Mouse (Mus musculus): ENCODE results near the gene Ppil2. TPM values are rescaled to one million over a fixed set of nuclear protein-coding genes. Genes with fewer than 3 reads are reported as not detected.

Gene Ppil2
- polyA plus RNA-seq, 1 experiment from 2014 or later, result 149 TPM

DNA sequence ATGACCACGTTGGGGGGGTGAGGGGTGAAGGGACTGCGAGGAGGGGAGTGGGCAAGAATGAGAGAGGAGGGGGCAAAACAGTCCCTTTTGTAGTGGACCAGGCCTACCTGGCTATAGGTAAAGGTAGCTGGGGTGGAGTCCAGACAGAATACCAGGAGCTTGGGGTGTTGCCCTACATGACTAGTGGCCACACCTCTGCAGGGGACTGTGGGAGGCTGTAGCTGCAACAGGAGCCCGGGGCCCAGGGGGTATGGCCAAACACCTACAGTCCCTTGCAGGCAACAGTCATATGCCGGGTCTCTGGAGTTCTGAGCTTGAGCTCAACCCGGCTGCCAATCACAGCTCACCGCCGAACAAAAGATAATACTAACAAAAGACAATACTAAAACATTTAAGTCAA, 59.0 kb downstream of the Ppil2 start:
- DNase-seq (ENCODE audit: low spot score), result no peak
- H3K4me1 ChIP-seq, result peaks cover 5% of the 10 kb centered on the region; the same call in 1 of the 2 replicates
- 0 out of 2 replicates have a peak overlapping the region, but pooled peaks have one; percentile 6 for H3K27ac ChIP-seq (replicated peaks)
- no peak overlapping the region for H3K4me3 ChIP-seq
- peaks cover 27% of the 10 kb centered on the region for H3K36me3 ChIP-seq
- WGBS, result 82% methylated on average over 7 of the region's 7 CpGs
- no peaks in the 10 kb centered on the region for H3K27me3 ChIP-seq (ENCODE audit: low read depth, poor library complexity, severe bottlenecking)
- H3K9me3 ChIP-seq (replicated peaks), result no peaks in the 10 kb centered on the region

DNA sequence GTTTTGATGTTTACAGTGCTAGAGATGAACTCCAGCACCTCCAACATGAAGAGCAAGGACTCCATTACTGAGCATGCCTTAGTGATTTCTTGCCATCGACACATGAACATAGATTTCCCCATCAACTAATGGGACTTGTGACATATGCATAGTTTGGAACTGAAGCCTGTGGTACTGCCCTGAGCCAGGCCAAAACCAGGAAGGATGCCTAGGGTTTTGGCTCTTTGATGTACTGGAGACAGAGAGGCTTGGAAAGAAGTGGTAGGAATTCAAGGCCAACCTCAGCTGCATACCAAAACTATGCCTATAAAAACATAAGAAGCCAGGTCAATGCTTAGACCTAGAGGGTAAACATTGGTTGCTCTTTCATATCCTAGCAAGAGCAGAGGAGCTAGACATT, 61.2 kb downstream of the Ppil2 start:
- DNase-seq (ENCODE audit: low spot score), result no peak
- Histone ChIP-seq H3K4me3 (no peak overlapping the region), H3K9me3 (replicated peaks) (no peaks in the 10 kb centered on the region), H3K36me3 (peaks cover 49% of the 10 kb centered on the region), H3K27ac (replicated peaks) (no peak overlapping the region), H3K4me1 (peaks cover 5% of the 10 kb centered on the region; the same call in 1 of the 2 replicates), H3K27me3 (ENCODE audit: low read depth, poor library complexity, severe bottlenecking) (no peaks in the 10 kb centered on the region)
- WGBS, result 93% methylated on average over 1 of the region's 1 CpGs

DNA sequence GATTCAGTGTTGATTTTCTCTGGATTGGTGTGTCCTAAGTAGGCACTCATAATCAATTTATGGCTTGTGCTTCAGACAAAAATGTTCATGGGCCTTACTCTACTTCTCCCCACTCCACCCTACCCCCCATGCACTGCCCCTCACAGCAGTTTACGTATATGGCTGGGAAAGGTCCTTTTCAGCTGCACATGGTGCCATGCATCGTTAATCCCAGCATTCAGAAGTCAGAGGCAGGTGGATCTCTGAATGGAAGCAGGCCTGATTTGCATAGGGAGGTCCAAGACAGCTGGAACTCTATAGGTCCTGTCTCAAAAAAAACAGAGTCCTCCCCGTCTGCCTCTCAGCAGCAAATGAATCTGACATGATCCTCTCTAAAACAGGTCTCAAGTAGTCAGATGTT, 65.8 kb downstream of the Ppil2 start:
- Histone ChIP-seq H3K4me3 (no peak overlapping the region), H3K9me3 (replicated peaks) (no peaks in the 10 kb centered on the region), H3K4me1 (peaks cover 5% of the 10 kb centered on the region; the same call in 1 of the 2 replicates), H3K27me3 (ENCODE audit: low read depth, poor library complexity, severe bottlenecking) (no peaks in the 10 kb centered on the region), H3K27ac (replicated peaks) (no peak overlapping the region), H3K36me3 (peaks cover 95% of the 10 kb centered on the region)
- WGBS, result 69% methylated on average over 3 of the region's 3 CpGs
- DNase-seq (ENCODE audit: low spot score), result no peak

DNA sequence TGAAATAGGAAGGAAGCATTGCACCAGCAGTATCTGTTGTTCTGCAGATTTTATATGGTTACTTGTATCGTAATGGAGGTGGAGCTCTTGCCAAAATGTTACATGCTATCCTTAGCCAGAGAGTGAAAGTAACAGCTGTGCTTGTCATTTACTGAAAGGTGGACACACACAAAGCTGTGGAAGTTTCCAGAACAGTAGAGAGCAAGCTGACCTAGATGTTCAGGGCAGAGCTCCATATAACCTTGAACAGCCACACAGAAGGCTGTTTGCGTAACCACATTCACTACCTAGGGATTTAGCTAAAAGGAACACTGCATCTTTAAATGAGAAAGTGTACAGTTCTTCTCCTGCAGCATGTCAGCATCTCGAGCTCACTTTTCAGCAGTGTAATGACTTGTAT, 66.7 kb downstream of the Ppil2 start:
- Histone ChIP-seq H3K36me3 (peaks cover 97% of the 10 kb centered on the region), H3K27me3 (ENCODE audit: low read depth, poor library complexity, severe bottlenecking) (no peaks in the 10 kb centered on the region), H3K4me1 (peaks cover 5% of the 10 kb centered on the region; the same call in 1 of the 2 replicates), H3K9me3 (replicated peaks) (no peaks in the 10 kb centered on the region), H3K27ac (replicated peaks) (no peak overlapping the region), H3K4me3 (no peak overlapping the region)
- no peak for DNase-seq (ENCODE audit: low spot score)
- WGBS, result 96% methylated on average over 3 of the region's 3 CpGs

DNA sequence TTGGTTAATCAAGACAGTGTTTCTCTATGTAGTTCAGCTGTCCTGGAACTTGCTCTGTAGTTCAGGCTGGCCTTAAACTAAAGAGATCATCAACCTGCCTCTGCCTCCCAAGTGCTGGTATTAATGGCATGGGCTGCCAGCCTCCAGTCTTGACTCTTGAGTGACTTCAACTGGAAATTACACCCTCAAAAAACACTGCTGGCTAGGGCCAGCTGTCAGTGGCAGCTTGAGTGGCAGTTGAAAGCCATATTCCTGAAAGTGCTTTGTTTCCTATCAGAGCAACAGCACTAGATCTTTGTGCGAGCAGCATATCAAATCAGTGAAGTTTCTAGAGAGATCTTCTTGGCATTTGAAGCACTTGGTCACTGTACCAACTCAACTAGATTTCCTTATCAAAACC, 69.6 kb downstream of the Ppil2 start:
- H3K27ac ChIP-seq (replicated peaks), result no peak overlapping the region
- peaks cover 100% of the 10 kb centered on the region for H3K36me3 ChIP-seq

DNA sequence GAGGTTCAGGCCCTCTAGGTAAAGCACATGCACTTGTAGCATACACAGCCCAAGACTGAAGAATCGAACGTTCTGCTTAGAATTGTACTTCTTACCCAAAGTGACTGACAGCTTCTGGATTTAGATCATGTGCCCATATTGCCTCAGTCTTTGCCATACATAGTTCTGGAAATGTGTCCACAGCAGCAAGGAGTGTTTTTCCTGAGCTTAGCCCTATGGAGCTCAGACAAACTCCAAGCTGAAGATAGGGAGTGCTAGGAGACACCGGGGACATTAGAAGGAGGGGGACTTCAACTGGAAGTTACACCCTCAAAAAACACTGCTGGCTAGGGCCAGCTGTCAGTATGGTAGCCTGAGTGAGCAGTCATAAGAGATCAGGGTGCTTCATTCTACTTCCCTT, 70.3 kb downstream of the Ppil2 start:
- H3K36me3 ChIP-seq, result peaks cover 100% of the 10 kb centered on the region
- no peak overlapping the region for H3K27ac ChIP-seq (replicated peaks)
- H3K9me3 ChIP-seq (replicated peaks), result no peaks in the 10 kb centered on the region
- H3K4me3 ChIP-seq, result no peak overlapping the region
- peaks cover 5% of the 10 kb centered on the region; the same call in 1 of the 2 replicates for H3K4me1 ChIP-seq
- no peaks in the 10 kb centered on the region for H3K27me3 ChIP-seq (ENCODE audit: low read depth, poor library complexity, severe bottlenecking)
- DNase-seq (ENCODE audit: low spot score), result no peak
- WGBS, result 93% methylated on average over 3 of the region's 3 CpGs

More for the DNA sequence above, 69.6 kb downstream of the Ppil2 start:
- Histone ChIP-seq H3K4me3 (no peak overlapping the region), H3K4me1 (peaks cover 5% of the 10 kb centered on the region; the same call in 1 of the 2 replicates), H3K27me3 (ENCODE audit: low read depth, poor library complexity, severe bottlenecking) (no peaks in the 10 kb centered on the region), H3K9me3 (replicated peaks) (no peaks in the 10 kb centered on the region)
- no peak for DNase-seq (ENCODE audit: low spot score)
- WGBS, result 90% methylated on average over 1 of the region's 1 CpGs

MicroRNA genes within 50 kb of the gene (microRNA counts, 519-probe panel; counts per million panel counts)
- microRNA mmu-miR-130b (7,946 counts per million, percentile 82 among the panel's probes with 10 or more counts), microRNA mmu-miR-301b (6,552 counts per million, percentile 63 among the panel's probes with 10 or more counts)

Small RNA genes lying within 50 kb of the gene (microRNA-seq; reads per million reads assigned to microRNA genes)
- gene Mir130b, result 16,536 reads per million, percentile 97 among the genes with 10 or more reads in this experiment
- gene Mir301b, result 249 reads per million, percentile 61 among the genes with 10 or more reads in this experiment

Other genes starting within 250 kb of the Ppil2 start
- gene Igll1, start 247.3 kb downstream of the Ppil2 start, polyA plus RNA-seq (2016; fragmentation: Nextera tagmentation; extraction: Ambion mirVana), result 0.07 and 0.17 TPM in 2 replicates
- 60.5 and 69.0 TPM in 2 replicates for gene Top3b, start 240.5 kb downstream of the Ppil2 start, polyA plus RNA-seq (2016; fragmentation: Nextera tagmentation; extraction: Ambion mirVana)
- 2.1 and 2.2 TPM in 2 replicates for gene Vpreb1, start 240.4 kb downstream of the Ppil2 start, polyA plus RNA-seq (2016; fragmentation: Nextera tagmentation; extraction: Ambion mirVana)
- gene Ppm1f, start 214.8 kb downstream of the Ppil2 start, polyA plus RNA-seq (2016; fragmentation: Nextera tagmentation; extraction: Ambion mirVana), result 26.6 and 30.0 TPM in 2 replicates
- gene Mapk1, start 127.9 kb downstream of the Ppil2 start, polyA plus RNA-seq (2016; fragmentation: Nextera tagmentation; extraction: Ambion mirVana), result 147 TPM in 2 replicates
- 99.1 and 109 TPM in 2 replicates for gene Ypel1, start 41.6 kb downstream of the Ppil2 start, polyA plus RNA-seq (2016; fragmentation: Nextera tagmentation; extraction: Ambion mirVana)
- gene 2610318N02Rik, start 13.9 kb upstream of the Ppil2 start, polyA plus RNA-seq (2016; fragmentation: Nextera tagmentation; extraction: Ambion mirVana), result 153 and 184 TPM in 2 replicates
- gene Sdf2l1, start 21.1 kb upstream of the Ppil2 start, polyA plus RNA-seq (2016; fragmentation: Nextera tagmentation; extraction: Ambion mirVana), result 101 and 136 TPM in 2 replicates
- gene Ydjc, start 33.4 kb upstream of the Ppil2 start, polyA plus RNA-seq (2016; fragmentation: Nextera tagmentation; extraction: Ambion mirVana), result 5.4 and 6.8 TPM in 2 replicates
- 0.39 and 0.57 TPM in 2 replicates for gene Ccdc116, start 36.0 kb upstream of the Ppil2 start, polyA plus RNA-seq (2016; fragmentation: Nextera tagmentation; extraction: Ambion mirVana)
- gene Ube2l3, start 91.4 kb upstream of the Ppil2 start, polyA plus RNA-seq (2016; fragmentation: Nextera tagmentation; extraction: Ambion mirVana), result 412 and 424 TPM in 2 replicates
- gene Rimbp3, start 97.3 kb upstream of the Ppil2 start, polyA plus RNA-seq (2016; fragmentation: Nextera tagmentation; extraction: Ambion mirVana), result 1.4 and 2.2 TPM in 2 replicates
- 17.3 and 19.3 TPM in 2 replicates for gene Hic2, start 122.3 kb upstream of the Ppil2 start, polyA plus RNA-seq (2016; fragmentation: Nextera tagmentation; extraction: Ambion mirVana)
- gene Tmem191c, start 164.8 kb upstream of the Ppil2 start, polyA plus RNA-seq (2016; fragmentation: Nextera tagmentation; extraction: Ambion mirVana), result 9.9 and 11.7 TPM in 2 replicates
- 0.09 and 0.29 TPM in 2 replicates for gene Serpind1, start 220.1 kb upstream of the Ppil2 start, polyA plus RNA-seq (2016; fragmentation: Nextera tagmentation; extraction: Ambion mirVana)